Mouse (Mus musculus): ENCODE data around the gene Cldn34b3.
"Not testable (repeated sequence)": the region's sequence is repeated elsewhere in the genome, so short reads cannot be mapped to it uniquely, and the experiment has no call there.

Gene Cldn34b3

GRCm38 (mm10) chrX:76264004-76264403 lies at the start of gene Cldn34b3:
Gene Cldn34b3, plus strand, starts transcription at chrX:76264304.
- not testable (repeated sequence) for DNase-seq (ENCODE audit: low spot score)

Data from testis, postnatal 14 days (tissue).